Mouse (Mus musculus): ENCODE data around the gene Grik4.

Gene Grik4

DNA sequence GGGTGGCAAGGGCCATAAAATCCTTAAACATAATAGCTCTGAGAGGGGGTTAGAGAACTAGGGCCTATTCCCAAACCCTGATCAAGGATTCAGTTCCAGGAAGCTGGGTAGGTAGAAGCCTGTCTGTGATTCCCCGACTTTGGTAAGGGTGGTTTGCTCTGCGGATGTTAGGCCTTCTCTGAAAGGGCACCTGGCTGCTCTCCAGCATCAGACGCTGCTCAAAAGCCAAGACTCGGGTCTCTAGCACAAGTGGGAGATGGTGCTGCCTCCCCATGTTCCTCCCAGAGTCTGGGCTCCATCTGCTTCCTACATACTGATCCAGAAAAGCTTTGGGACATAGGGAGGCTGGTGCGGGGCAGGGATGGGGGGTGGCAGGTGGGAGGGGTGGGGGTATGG is 270.3 kb downstream of the Grik4 start:
- peak; percentile 1 for DNase-seq (ENCODE audit: low read depth, low spot score)

DNA sequence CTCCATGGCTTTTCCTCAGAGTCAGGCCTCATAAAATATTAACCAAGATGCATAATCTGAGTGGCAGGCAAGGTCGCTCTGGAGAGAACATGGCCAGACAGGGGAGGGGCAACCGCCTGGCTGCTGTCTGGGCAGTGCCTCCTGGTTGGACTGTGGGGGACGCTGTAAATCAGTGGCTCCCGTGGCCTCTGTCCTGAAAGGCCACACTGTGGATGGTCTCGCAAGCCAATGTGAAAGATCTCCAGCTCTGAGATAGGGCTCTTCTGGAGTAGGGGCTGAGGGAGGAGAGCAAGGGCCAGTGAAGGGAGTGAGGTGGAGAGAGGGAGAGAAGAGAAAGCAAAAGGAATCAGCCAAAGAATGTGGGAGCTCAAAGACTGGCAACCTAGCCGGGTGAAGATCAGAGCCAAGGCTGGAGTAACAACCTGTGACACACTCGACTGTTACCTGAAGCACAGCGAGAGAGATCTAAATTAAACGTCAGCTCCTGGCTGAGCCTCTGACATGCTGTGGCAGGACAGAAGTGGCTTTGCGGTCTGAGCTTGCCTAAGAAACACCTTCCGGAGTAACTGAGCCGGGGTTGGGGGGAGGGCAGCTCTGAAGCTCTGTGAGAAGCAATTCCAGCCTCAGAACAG is 270.8 kb downstream of the Grik4 start:
- peak; percentile 40 for DNase-seq (ENCODE audit: low read depth, low spot score)

DNA sequence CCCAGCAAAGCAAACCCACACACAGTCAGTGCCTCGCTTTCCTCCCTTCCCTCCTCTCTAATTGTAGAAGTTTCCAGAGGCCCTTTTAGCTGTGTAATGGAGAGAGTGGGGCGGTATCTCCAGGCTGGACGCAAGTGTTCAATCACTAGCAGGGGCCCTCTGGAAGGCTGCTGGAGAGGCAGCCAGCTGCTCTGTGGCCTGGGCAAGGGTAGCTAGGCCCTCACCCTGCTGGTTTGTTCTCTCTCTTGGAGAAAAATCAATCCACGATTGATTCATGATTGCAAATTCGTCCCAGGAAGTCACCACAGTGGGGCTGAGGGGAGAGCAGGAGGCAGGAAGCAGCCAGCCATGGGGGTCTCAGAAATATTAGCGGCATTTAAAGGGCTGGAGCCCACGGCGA is 271.3 kb downstream of the Grik4 start:
- no peak for DNase-seq (ENCODE audit: low read depth, low spot score)

DNA sequence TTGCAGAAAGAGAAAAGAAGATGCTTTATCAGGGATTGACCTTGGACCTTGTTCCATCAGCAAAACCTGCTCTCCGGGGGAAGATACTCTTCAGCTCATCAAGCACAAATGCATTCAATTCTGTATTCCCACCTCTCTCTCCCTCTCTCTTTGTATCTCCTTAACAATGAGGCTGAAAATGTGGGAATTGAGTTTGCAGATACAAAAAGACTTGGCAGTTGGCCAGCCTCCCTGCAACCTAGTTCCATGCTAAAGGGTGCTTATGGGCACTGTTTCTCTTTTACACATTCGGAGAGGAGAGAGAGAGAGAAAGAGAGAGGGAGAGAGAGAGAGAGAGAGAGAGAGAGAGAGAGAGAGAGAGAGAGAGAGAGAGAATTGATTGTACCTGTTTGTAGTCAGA is 273.7 kb downstream of the Grik4 start:
- no peak for DNase-seq (ENCODE audit: low read depth, low spot score)

DNA sequence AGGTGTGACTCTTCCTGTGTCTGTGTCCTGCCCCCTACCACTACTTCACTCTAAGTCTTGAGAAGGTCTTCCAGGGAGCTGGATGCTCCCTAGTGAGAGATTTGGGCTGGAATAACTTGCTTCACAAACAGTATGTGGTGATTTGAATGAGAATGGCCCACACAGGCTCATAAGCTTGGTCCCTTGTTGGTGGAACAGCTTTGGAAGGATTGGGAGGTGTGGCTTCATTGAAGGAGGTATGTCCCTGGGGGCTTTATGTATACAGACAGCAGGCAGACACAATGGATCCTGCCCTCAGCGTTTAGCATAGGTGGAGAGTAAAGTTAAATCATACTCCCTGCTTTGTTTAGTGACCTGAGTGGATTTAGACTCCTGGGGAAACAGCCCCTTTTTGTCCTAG is 282.8 kb downstream of the Grik4 start:
- no peak for DNase-seq (ENCODE audit: low read depth, low spot score)

DNA sequence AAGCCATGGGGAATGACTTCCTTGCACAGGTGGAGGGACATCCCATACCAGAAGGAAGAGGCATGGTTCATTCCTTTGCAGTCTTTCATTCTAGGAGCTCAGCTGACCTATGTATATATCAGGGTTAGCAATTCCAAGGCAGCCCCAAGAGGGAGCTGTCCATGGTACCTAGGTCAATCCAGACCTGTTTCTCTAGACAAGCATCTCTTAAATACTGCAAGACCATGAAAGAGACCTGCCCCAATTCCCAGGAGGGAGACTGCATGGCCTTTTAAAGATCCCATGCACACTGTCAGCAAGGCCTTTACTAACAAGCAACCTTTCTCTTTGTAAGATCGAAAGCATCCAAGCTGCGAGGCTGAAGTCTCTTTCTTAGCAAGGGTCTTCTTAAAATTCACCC is 291.5 kb downstream of the Grik4 start:
- DNase-seq (ENCODE audit: low read depth, low spot score): peak; percentile 10

DNA sequence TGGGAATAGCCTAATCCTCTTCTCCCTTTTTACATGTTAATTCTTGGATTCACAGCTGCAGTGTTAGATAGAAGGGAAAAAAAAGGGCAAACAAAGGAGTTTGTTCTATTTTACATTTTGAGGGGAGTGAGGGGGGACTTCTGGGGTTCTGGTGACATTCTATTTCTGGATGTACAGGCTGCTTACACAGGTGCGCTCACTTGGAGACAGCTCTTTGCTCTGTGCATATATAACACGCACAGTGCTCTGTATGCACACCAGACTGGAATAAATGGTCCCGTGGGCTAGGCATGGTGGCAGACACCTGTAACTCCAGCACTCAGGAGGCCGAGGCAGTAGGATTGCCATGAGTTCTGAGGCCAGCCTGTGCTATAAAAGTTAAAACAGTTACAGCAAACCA is 292.0 kb downstream of the Grik4 start:
- DNase-seq (ENCODE audit: low read depth, low spot score): no peak

DNA sequence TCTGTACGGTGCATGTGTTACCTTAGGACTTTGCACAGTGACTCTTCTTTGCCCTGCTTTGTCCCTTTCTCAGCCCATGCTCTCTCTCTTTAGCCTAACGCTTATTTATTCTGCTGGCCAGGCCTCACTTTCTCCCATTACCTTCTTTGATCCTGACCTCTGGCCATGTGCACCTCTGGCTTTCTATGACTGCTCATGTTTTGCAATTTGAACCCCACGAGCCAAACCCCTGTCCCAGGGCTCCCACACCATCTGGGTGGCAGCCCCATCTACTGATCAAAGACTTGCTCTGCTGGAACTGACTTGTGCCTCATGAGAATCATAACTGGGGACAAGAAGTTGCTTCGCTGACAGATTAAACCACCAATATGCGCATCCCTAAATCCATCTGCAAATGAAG is 294.4 kb downstream of the Grik4 start:
- DNase-seq (ENCODE audit: low read depth, low spot score): no peak

DNA sequence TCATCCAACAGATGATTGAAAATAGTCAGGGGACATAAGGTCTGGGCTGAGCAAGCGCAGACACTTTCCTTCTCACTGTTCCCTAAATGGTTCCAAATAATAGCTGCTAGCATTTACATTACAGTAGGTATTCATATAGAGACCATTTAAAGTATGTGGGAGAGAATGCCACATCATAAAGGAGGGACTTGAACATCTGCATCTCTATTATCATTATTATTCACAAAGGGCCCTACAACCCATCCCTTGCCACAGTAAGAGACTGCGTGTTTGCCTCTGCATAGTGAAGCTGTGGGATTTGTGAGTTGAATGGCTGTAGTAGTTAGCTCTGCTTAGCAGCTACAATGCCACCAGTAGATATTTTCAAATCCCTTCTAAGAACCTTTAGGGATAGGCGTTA is 296.2 kb downstream of the Grik4 start:
- DNase-seq (ENCODE audit: low read depth, low spot score): no peak

DNA sequence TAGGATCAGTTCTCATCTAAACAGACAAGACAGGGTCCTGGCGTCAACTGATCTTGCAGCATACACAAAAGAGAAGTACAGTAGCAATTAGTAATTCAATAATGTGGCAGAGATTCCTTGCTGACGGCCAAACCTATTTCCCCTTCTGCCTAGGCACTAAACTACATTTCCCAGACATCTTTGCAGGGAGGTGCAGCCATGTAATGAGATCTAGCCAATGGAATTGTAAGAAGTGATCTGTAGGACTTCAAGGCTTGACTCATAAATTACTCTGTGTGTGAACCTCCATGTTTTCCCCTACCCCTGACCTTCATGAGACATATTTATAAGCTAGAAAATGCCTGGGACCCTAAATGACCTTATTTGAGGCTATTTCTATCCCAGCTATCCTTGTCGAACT is 296.7 kb downstream of the Grik4 start:
- no peak for DNase-seq (ENCODE audit: low read depth, low spot score)

DNA sequence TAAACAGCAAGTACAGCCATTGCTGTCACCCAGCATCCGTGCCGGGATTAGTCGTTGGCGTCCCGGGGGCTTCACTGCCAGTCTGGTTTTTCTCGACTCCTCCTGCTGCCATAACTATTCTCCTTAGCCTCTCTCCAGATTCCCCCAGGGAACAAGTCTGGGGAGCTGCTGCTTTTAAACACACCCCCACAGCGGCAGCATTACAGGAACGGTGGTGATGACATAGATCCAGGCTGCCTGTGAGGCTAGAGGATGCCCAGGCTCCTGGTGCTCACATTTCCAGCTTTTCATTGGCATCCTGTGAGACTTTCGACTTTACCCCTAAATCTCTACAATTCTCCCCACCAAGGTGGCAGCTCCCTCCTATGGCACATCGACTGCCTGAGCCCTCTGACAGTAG is 297.5 kb downstream of the Grik4 start:
- DNase-seq (ENCODE audit: low read depth, low spot score): no peak

DNA sequence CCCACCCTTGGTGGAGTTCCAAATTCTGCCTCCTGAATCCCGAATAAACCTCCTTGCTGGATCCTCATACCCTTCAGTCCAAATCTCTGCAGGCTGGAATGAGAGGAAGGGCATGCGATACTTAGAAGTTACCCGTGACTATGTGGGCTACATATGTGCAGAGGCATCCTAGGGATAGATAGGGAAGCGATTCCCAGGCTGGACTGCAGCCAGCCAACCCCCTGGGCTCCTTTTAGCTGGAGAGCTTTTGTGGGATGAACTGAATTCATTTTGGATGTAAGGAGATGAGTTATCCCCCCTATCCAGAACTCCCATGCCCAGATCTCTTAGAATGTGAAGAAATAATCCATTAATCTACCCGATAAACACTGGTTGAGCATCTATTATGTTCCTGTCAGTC is 299.1 kb downstream of the Grik4 start:
- no peak for DNase-seq (ENCODE audit: low read depth, low spot score)

DNA sequence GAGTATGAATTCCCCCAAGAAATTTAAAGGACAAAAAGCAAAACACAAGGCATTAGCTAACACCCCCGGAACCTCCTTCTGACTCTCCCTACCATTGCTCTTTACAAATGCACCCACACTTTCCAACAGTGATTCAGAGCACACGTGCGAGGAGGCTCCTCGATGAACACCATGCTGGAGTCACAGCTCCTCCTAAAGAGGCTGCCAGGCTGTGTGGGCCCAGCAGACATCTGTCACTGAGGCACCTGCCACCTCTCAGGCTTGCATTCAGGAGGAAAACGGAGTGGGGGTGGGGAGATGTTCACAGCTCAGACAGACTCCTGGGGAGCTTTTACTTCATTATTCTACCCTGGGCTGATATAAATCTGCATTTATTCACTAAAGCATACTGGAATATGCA is 301.5 kb downstream of the Grik4 start:
- no peak for DNase-seq (ENCODE audit: low read depth, low spot score)

DNA sequence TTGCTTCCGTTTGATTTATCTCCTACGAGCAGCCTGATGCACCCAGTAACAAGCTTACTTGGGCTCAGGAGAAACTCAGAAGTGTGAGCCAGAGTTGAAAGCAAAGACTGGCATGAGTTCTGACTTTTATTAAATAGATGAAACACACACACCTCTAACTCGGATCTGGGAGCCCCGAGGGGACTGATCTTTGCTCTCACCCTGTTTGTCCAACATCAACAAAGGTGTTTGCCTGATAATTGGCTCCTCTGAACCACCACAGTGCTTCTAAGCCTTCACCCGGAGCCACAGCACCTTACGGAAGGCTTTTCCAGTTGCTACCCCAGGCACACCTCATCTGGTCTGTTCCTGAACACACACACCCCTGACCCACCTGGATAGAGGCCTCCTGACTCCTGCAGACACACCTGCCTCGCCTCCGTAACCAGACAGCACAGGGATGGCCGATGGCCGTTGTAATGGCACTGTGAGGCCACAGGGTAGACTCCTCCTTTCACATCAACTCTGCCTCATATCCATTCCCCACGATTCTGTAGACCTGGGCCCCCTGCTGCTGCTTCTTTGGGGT is 302.7 kb downstream of the Grik4 start:
- DNase-seq (ENCODE audit: low read depth, low spot score): no peak

DNA sequence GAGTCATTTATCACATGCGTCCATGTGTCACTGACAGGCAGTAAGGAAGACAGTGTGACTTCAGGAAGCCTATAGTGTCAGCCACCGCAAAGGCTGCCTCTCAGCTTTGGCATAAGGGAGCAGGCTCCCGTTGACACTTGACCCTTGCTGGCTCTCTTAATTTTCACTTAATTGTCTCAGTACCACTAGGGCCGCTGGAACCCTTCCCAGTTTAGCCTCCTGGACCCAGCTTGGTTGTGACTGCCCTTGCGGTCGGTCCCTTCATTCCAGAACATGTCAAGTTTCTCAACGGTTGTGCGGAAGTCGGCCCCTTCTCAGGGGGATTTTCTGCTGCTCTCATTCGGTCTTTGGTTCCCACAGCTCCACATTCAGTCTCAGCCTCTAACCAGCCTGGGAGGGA is 307.8 kb downstream of the Grik4 start:
- DNase-seq (ENCODE audit: low read depth, low spot score): no peak

DNA sequence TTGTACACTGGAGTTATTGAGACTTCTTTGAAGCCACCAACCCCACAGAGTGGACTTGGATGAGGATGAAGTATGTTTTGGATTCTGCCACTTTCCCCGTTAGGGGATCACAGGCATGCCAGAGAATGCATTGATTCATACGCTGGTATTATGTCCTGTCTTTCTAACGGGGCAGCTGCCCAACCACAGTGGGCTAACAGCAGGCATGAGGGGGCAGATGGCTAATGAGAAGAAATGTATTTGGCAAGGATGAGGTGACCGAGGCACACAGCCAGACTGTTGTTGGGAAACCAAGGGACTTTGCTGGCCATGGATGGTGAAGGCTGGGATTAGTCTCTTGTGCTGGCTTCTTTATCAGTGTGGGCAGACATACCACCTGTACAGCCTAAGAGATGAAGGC is 312.8 kb downstream of the Grik4 start:
- no peak for DNase-seq (ENCODE audit: low read depth, low spot score)

DNA sequence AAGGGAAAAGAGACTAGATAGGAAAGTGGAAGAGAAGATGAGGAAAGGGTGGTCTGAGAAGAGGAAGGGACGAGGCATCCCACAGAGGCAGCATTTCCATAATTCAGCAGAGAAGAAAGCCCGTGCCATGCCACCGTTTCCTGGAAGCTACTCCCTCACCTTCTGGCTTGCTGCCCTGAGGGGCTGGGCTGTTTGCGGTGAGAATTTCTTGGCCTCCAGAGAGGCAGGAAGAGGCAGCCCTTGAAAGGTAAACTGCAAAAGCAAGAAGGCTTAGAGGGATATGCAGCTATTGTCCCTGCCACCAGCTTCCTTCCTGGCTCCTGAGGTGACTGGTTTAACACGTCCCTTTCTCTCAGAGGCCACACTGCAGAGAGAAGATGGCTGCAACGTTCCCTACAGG is 316.7 kb downstream of the Grik4 start:
- DNase-seq (ENCODE audit: low read depth, low spot score): no peak

DNA sequence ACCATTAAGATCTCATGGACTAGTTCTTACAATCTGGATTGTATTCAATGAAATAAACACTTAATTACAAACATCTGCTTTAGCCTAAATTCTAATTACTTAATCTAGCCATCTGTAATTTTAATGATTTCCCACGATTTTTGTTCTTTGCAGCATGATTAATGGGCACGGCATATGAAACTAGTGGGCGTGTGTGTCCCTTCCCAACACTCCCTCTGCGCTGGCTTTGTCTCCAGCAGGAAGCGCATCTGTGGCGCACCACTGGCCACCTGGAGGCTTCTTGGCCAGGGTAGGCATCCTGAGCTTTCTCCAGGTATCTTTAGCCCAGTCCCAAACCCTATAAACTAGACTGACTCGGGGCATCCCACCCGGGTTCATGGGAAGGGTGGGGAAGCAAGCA is 317.1 kb downstream of the Grik4 start:
- DNase-seq (ENCODE audit: low read depth, low spot score): no peak

DNA sequence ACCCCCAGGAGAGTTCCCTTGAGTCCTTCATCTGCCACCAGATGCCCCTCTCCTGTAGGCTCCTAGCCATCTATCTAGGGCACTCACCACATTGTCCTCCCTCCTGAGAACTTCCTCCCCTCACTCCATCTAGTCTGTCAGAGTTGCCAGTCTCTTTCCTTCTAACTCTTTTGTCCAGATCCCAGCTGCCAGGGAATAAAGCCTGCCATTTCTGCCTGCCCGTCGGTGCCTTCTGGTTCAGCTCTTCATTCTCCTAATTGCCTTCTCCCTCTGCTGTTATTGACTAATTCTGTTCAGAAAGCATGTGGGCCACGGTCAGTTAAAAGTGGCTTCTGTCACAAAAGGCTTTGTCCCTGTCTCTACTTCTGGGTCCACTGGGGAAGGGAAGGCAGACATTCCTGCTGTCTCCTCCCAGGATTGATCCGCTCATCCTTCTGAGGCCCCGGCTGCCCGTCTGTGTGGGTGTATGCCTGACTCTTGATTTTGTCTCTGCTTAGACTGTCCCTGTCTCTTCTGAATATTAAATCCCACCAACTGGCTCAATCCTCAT is 318.0 kb downstream of the Grik4 start:
- DNase-seq (ENCODE audit: low read depth, low spot score): no peak

DNA sequence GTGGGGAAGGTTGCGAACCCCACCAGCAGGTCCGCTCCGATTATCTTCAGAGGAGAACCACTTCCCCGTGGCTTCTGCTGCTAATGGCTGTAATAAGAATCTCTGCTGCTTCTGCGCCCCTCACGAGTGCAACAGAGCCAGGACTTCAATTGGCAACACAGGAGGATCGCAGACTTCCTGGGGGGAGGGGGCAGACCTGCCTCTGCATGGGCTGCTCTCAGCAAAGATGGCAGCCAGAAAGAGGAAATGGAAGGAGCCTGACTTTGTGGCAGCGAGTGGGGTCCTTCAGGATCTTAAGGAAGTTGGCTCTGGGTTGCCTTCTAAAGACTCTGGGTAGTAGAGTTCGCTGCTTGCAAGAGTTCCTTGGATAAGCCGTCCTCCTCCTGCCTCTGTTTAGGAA is 329.9 kb downstream of the Grik4 start:
- DNase-seq (ENCODE audit: low read depth, low spot score): peak; percentile 4

DNA sequence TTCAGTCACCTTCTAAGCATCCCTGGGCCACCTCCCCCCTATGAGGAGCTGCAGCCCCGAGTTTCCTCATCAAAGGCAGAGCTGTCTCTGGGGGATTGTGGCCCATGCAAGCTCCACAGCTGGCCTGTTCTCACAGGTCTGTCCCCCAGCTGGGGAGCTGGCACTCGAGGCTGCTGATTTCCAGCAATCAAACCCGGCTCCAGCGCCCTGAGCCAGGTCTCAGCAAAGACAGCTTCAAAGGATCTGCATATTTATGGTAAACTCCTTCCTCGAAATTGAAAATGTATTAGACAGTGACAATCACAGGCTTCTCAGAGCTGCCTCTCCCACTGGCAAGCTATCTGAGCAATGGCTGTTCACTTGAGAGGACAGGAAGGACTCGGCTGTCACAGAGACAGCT is 330.5 kb downstream of the Grik4 start:
- no peak for DNase-seq (ENCODE audit: low read depth, low spot score)

DNA sequence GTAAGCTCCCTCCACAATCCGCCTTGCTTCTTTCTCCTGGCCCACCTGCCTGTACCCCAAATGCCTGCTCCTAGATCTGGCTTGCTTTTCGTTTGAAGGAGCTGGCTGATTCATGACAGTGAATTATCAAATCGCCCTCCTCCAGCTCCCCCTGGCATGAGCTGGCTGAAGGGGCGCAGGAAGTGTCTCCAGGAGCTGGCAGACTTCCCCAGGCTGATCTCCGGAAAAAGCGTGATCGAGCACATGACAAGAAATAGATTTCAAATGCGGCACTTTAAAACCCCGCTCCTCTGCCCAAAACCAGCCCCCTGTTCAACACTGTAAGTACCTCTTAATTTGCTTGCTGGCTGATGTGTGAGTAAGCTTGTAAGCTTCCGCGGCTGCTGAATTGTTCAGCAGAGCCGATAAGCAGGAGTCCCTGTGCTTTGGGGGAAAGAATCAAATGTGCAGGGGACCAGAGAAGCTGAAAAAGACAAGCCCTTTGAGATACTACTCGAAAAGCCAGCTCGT is 331.8 kb downstream of the Grik4 start:
- DNase-seq (ENCODE audit: low read depth, low spot score): no peak

DNA sequence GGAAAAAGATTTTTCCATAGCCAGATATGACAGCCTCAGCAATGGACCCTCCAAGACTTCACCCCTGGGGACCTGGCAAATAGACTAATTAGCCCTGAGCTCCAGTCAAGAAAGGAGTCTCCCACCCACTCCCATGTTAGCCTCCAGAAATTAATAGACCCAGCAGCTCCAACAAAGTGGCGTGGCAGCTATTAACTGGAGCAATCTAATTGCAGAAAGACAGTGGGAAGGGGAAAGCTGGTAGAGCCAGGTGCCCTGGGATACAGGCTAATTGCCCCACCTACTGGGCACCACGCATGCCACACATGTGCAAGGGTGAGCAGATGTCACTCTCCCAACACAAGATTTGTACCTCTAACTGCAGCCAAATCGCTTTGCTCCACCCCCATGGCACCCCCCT is 342.8 kb downstream of the Grik4 start:
- peak; percentile 5 for DNase-seq (ENCODE audit: low read depth, low spot score)

DNA sequence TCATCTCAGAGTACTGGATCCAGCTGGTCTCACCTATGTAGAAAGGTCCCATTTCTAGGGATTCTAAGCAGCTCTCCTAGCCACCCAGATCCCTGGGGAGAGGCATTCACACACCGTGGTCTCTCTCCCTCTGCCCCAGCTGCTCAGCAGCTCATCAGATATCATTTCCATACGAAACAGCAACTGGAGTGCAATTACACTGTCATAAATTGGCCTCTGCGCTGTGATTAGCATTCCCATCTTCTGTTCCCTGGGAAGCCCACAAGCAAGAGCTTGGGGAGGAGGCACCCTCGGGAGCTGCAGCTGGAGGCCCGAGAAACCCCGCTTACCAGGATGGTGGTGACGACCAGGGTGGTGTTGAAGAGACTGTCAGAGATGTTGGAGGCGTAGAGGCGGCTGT is 346.8 kb downstream of the Grik4 start:
- DNase-seq (ENCODE audit: low read depth, low spot score): no peak
